Mouse (Mus musculus) brain, embryonic 14.5 days (tissue): ENCODE measurements around the gene Slc25a20.

Experiments used
- CTCF ChIP-seq: fragments of 200-500 bp; IDR thresholded peaks from 2 replicates; pipeline ENCODE4 v1.5.1; 2012; ENCODE audit warnings: inconsistent platforms, mild to moderate bottlenecking, moderate library complexity, borderline replicate concordance; ENCODE audit not compliant: insufficient read depth, insufficient read length; ENCODE audit errors: extremely low read depth
- POLR2A ChIP-seq: fragments of 200-500 bp; IDR thresholded peaks from 2 replicates; pipeline ENCODE4 v1.6.1; 2012; ENCODE audit warnings: mild to moderate bottlenecking, inconsistent platforms, borderline replicate concordance; ENCODE audit not compliant: poor library complexity, insufficient read depth, insufficient read length, severe bottlenecking; ENCODE audit errors: extremely low read depth

GRCm38 (mm10) chr9:108691846-108692225 is 29.9 kb downstream of the Slc25a20 start:
- TF ChIP-seq CTCF (no peak), POLR2A (peak; percentile 63)
